Mouse (Mus musculus) cortical plate, adult 2 months (tissue): ENCODE measurements around the gene Tmem229b. TPM values are rescaled to one million over a fixed set of nuclear protein-coding genes. Genes with fewer than 3 reads are reported as not detected.
"Not testable (repeated sequence)": the region's sequence is repeated elsewhere in the genome, so short reads cannot be mapped to it uniquely, and the experiment has no call there.

Experiments used
- H3K27ac ChIP-seq: fragments of 200-500 bp; 2 replicates; pipeline ENCODE4 v1.5.1; 2012; ENCODE audit warnings: low read length, control low read depth, inconsistent platforms; ENCODE audit not compliant: insufficient read depth
- H3K4me1 ChIP-seq: fragments of 200-500 bp; 2 replicates; pipeline ENCODE4 v1.6.1; 2011; ENCODE audit warnings: low read length; ENCODE audit not compliant: control insufficient read depth, insufficient read depth
- H3K4me3 ChIP-seq: fragments of 200-500 bp; 2 replicates; pipeline ENCODE4 v1.5.1; 2011; ENCODE audit warnings: mild to moderate bottlenecking, low read length, control low read depth; ENCODE audit not compliant: insufficient read depth
- CTCF ChIP-seq: fragments of 200-500 bp; IDR thresholded peaks from 2 replicates; pipeline ENCODE4 v1.5.1; 2011; ENCODE audit warnings: mild to moderate bottlenecking, control low read depth, low read length; ENCODE audit not compliant: insufficient read depth; ENCODE audit errors: extremely low read depth
- POLR2A ChIP-seq: fragments of 200-500 bp; IDR thresholded peaks from 2 replicates; pipeline ENCODE4 v1.6.1; 2011; ENCODE audit warnings: mild to moderate bottlenecking, low read length, control low read depth; ENCODE audit not compliant: insufficient read depth; ENCODE audit errors: extremely low read depth
- polyA plus RNA-seq: library from polyadenylated mRNA; depleted of rRNA; stranded (reverse); fragments of >200 nt; gene quantifications from 2 replicates; pipeline ENCODE4 v1.2.3, GENCODE M21; 2012

The Tmem229b gene
- polyA plus RNA-seq, 1 experiment, result 20.9 TPM

DNA sequence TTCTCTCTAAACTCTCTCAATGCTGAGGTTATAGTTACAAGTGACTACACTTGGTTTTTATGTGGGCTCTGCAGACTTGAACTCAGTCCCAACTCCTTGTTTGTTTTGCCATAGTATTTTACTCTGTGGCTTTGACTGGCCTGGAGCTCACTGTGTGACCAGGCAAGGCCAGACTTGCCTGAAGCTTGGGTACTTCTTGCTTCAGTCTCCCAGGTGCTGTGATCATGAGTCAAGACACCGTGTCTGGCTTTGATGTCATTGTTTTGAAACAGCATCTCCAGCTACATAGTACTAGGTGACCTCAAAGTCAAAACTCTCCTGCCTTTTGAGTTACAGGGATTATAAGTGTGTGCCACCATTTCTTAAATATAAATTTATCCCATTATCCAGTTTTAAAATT lies 77.5 kb downstream of the Tmem229b start:
- Histone ChIP-seq H3K4me3 (no peak overlapping the region), H3K27ac (no peak overlapping the region), H3K4me1 (no peaks in the 10 kb centered on the region)
- TF ChIP-seq CTCF, result no peak
- no peak for TF ChIP-seq POLR2A

- H3K4me3 ChIP-seq, result no peak overlapping the region
- no peak for TF ChIP-seq POLR2A
- TF ChIP-seq CTCF, result no peak
- no peaks in the 10 kb centered on the region for H3K4me1 ChIP-seq
- no peak overlapping the region for H3K27ac ChIP-seq
Measured at GRCm38 (mm10) chr12:78927287-78927686, 80.1 kb downstream of the Tmem229b start.

GRCm38 (mm10) chr12:78923539-78924189 lies 83.8 kb downstream of the Tmem229b start:
- Histone ChIP-seq H3K4me3 (no peak overlapping the region), H3K27ac (no peak overlapping the region), H3K4me1 (no peaks in the 10 kb centered on the region)
- TF ChIP-seq POLR2A, result no peak
- TF ChIP-seq CTCF, result no peak

GRCm38 (mm10) chr12:78922977-78923376 lies 84.5 kb downstream of the Tmem229b start:
- not testable (repeated sequence) for H3K4me1 ChIP-seq, H3K4me3 ChIP-seq, H3K27ac ChIP-seq

DNA sequence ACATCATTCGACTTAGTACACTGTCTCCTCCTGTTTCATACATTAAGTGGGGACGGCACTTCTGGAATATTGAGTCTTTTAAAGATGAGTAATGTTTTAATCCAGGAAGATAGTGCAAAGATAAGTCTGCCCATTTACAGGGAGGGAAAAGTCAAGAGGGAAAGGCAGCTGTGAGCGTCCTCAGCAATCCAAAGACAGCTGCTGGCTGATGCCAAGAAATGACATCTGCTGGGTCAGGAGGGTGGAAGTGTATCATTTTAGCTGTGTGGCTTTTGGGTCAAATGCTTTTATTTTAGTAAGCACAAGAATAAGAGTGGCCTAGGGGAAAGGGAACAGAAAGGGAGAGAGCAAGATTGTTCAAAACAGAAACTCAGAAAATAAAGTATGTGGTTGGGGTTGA lies 85.4 kb downstream of the Tmem229b start:
- Histone ChIP-seq H3K4me3 (no peak overlapping the region), H3K27ac (no peak overlapping the region), H3K4me1 (no peaks in the 10 kb centered on the region)
- no peak for TF ChIP-seq CTCF
- no peak for TF ChIP-seq POLR2A

DNA sequence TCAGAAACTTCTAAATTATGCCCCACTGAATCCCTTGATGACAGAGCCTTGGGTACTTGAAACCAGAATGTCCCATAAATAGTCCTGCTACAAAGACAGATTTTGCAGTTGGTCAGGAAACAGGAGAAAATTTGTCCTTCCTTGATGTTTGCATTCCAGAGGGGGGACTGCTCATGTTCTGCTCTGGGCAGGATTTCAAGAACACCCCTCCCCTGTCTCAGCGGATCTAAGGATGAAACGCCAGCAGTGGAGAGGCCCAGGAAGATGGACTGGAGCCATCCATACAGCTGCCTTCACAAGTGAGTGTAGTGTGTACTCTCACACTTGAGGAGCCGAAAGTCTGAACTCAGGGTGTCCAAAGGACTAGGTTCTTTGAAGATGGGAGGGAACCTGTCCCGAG lies 86.0 kb downstream of the Tmem229b start:
- Histone ChIP-seq H3K4me1 (no peaks in the 10 kb centered on the region), H3K4me3 (no peak overlapping the region), H3K27ac (no peak overlapping the region)
- TF ChIP-seq CTCF (no peak), POLR2A (no peak)

DNA sequence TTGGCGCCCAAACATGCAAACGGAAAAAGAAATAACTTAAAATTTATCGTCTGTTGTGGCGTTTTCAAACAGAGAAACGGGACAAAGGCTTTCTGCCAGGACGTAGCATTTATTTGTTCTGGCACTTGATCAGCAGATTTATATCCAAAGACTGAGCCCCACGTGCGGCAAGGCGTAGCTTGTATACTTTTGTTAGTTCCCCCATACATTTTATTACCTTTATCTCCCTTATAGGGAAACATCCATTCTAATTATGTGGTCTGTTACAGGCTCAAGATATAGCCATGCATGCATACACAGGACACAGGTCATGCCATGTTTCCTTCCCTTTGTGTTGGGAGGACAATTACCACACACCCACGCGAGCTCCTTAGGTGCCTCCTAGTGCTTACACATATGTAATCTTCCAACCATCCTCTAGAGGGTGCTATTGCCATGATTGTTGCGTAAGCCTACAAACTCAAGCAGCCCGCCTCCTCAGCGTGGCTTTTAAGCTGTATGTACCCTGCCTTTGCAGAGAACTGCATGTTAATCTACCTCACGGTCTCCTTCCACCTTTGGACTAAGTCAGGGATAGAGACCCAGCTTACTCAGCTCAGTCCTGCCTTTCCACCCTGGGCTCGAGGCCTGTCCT lies 88.2 kb downstream of the Tmem229b start:
- no peak overlapping the region for H3K4me3 ChIP-seq
- TF ChIP-seq CTCF (peak; percentile 98), POLR2A (no peak)
- H3K4me1 ChIP-seq, result no peaks in the 10 kb centered on the region
- no peak overlapping the region for H3K27ac ChIP-seq

- Histone ChIP-seq H3K27ac (no peak overlapping the region), H3K4me1 (no peaks in the 10 kb centered on the region), H3K4me3 (no peak overlapping the region)
- TF ChIP-seq POLR2A (no peak), CTCF (peak; percentile 87)
Measured at GRCm38 (mm10) chr12:78918227-78919078, 89.0 kb downstream of the Tmem229b start.

DNA sequence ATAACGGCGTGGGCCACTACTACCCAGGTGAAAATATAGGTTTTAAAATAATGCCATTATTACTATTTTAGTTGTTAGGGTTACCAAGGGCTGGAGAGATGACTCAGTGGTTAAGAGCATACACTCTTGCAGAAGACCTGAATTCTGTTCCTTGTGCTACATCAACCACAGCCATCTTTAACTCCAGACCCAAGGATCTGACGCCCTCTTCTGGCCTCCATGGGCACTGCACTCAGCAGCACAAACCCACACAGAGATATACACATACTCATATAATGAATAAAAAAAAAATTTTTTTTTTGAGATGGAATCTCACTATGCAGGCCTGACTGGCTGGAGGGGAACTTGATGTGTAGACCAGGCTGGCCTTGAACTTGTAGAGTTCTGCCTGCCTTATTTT lies 91.1 kb downstream of the Tmem229b start:
- TF ChIP-seq CTCF, result no peak
- no peak for TF ChIP-seq POLR2A
- no peak overlapping the region for H3K27ac ChIP-seq
- no peak overlapping the region for H3K4me3 ChIP-seq
- 0 out of 2 replicates have a peak, but pooled peaks cover 2% of the 10 kb centered on the region for H3K4me1 ChIP-seq
